Mouse (Mus musculus) kidney, embryonic 14.5 days (tissue): ENCODE measurements around the gene Rrp7a. TPM values are rescaled to one million over a fixed set of nuclear protein-coding genes. Genes with fewer than 3 reads are reported as not detected.

Experiments used
- ATAC-seq: fragments of 200-750 bp; cut with Nextera tagmentation; 2 replicates; pipeline ENCODE4 v1.8.0; 2017; ENCODE audit warnings: moderate number of reproducible peaks, mild to moderate bottlenecking, moderate TSS enrichment, moderate library complexity; ENCODE audit not compliant: low FRiP score, low TSS enrichment
- H3K27ac ChIP-seq: fragments of 300-500 bp; sonication (generic); 2 replicates; pipeline ENCODE4 v1.5.1; 2014; ENCODE audit warnings: low read depth, mild to moderate bottlenecking, low read length, moderate library complexity, mixed read lengths
- H3K27me3 ChIP-seq: fragments of 300-500 bp; sonication (generic); 2 replicates; pipeline ENCODE4 v1.6.1; 2014; ENCODE audit warnings: mild to moderate bottlenecking, low read length; ENCODE audit not compliant: control insufficient read depth, insufficient read depth
- H3K36me3 ChIP-seq: fragments of 300-500 bp; sonication (generic); 2 replicates; pipeline ENCODE4 v1.6.1; 2014; ENCODE audit warnings: low read length, mixed read lengths; ENCODE audit not compliant: control insufficient read depth, insufficient read depth
- H3K4me1 ChIP-seq: fragments of 300-500 bp; sonication (generic); 2 replicates; pipeline ENCODE4 v1.6.1; 2014; ENCODE audit warnings: low read length, mixed read lengths; ENCODE audit not compliant: control insufficient read depth, insufficient read depth
- H3K4me2 ChIP-seq: fragments of 300-500 bp; sonication (generic); replicated peaks from 2 replicates; pipeline ENCODE4 v1.6.1; 2014; ENCODE audit warnings: low read depth, mild to moderate bottlenecking, low read length
- H3K4me3 ChIP-seq: fragments of 300-500 bp; sonication (generic); 2 replicates; pipeline ENCODE4 v1.5.1; 2014; ENCODE audit warnings: mild to moderate bottlenecking, low read length
- H3K9ac ChIP-seq: fragments of 300-500 bp; sonication (generic); 2 replicates; pipeline ENCODE4 v1.6.1; 2014; ENCODE audit warnings: low read depth, mild to moderate bottlenecking, low read length, moderate library complexity
- H3K9me3 ChIP-seq: fragments of 300-500 bp; sonication (generic); 2 replicates; pipeline ENCODE4 v1.6.1; 2016; ENCODE audit warnings: low read length; ENCODE audit not compliant: control insufficient read depth
- WGBS: fragments of 180-500 bp; shearing (Covaris S2); extraction: QIAGEN DNeasy Blood & Tissue Kit; methylation state at CpG from one replicate; pipeline ENCODE4 v1.1.7; 2014; 5-methylcytosine and 5-hydroxymethylcytosine counted together
- polyA plus RNA-seq: library from polyadenylated mRNA; unstranded; fragments of >200 nt; fragmentation: Nextera tagmentation; extraction: Ambion mirVana; gene quantifications from 2 replicates; pipeline ENCODE4 v1.2.1, GENCODE M21; 2014

The Rrp7a gene
- polyA plus RNA-seq, 1 experiment from 2014 or later = 50.2 TPM

DNA sequence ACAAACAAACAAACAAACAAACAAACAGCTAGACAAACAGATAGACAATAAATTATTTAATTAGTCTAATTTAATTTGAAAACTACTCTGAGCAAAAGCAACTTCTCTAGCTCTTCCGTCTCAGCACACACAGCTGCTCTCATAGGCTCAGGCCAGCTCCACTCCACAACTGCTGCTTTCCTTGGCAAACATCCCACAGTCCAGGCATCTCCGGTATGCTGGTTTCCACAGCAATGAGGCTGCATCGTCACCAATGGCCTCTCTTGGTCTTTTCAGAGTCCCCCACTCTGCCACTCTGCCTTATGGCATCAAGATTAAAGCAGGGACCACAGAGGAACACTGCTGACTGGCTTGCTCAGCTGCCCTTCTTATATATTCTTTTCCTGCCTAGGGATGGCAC lies 51.7 kb downstream of the Rrp7a start:
- Histone ChIP-seq H3K4me1 (peaks cover 5% of the 10 kb centered on the region), H3K9ac (no peak overlapping the region), H3K27ac (no peak overlapping the region), H3K9me3 (no peaks in the 10 kb centered on the region), H3K4me3 (no peak overlapping the region), H3K4me2 (no peak overlapping the region), H3K36me3 (no peaks in the 10 kb centered on the region), H3K27me3 (no peaks in the 10 kb centered on the region)
- whole genome bisulfite sequencing = 60% methylated on average over 3 of the region's 3 CpGs
- ATAC-seq = peak; percentile 82; the same call in 1 of the 2 replicates

DNA sequence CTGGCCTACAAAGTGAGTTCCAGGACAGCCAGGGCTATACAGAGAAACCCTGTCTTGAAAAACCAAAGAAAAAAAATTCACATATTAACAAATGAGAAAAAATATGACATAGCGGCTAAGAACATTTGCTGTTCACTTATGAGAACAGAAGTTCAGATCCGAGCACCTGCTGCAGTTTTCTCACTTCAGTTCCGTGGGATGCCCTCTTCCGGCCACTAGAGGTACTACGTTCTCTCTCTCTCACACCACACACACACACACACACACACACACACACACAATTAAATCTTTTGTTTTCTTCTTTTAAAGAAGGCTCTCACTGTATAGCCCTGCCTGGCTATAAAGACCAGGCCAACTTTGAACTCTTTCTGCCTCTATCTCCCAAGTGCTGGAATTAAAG lies 54.3 kb downstream of the Rrp7a start:
- no peaks in the 10 kb centered on the region for H3K27me3 ChIP-seq
- WGBS = 98% methylated on average over 5 of the region's 5 CpGs
- H3K4me1 ChIP-seq = peaks cover 5% of the 10 kb centered on the region
- H3K9ac ChIP-seq = no peak overlapping the region
- no peaks in the 10 kb centered on the region for H3K9me3 ChIP-seq
- H3K36me3 ChIP-seq = no peaks in the 10 kb centered on the region
- H3K4me3 ChIP-seq = no peak overlapping the region
- no peak overlapping the region for H3K27ac ChIP-seq
- H3K4me2 ChIP-seq = no peak overlapping the region
- no peak for ATAC-seq

DNA sequence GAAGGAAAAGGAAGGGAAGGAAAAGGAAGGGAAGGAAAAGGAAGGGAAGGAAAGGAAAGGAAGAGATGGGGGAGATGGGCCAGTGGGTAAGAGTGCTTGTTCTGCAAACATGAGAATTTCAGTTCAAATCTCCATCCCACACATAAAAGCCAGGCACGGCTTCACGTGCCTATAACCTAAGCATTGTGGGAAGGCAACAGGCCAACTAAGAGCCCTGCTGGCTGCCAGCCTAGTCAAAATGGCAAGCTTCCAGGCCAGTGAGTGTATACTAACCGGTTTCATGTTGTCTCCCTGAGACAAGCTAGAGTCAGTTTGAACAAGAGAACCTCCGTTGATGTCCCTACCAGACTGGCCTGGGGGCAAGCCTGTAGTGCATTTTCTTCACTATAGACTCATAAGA lies 57.1 kb downstream of the Rrp7a start:
- WGBS = 81% methylated on average over 4 of the region's 4 CpGs
- Histone ChIP-seq H3K27me3 (no peaks in the 10 kb centered on the region), H3K4me1 (peaks cover 6% of the 10 kb centered on the region), H3K4me3 (no peak overlapping the region), H3K36me3 (no peaks in the 10 kb centered on the region), H3K9me3 (no peaks in the 10 kb centered on the region), H3K27ac (no peak overlapping the region), H3K4me2 (no peak overlapping the region), H3K9ac (no peak overlapping the region)
- no peak for ATAC-seq

Other genes starting within 250 kb of the Rrp7a start
- gene Tcf20, start 134.9 kb downstream of the Rrp7a start, polyA plus RNA-seq = 7.1 and 11.6 TPM in 2 replicates
- 2.0 and 3.4 TPM in 2 replicates for gene Nfam1, start 89.5 kb downstream of the Rrp7a start, polyA plus RNA-seq
- 52.7 and 54.5 TPM in 2 replicates for gene Serhl, start 33.3 kb downstream of the Rrp7a start, polyA plus RNA-seq
- 117 and 173 TPM in 2 replicates for gene Poldip3, start 26.6 kb upstream of the Rrp7a start, polyA plus RNA-seq
- gene Cyb5r3, start 49.8 kb upstream of the Rrp7a start, polyA plus RNA-seq = 144 and 175 TPM in 2 replicates
- 14.8 and 19.9 TPM in 2 replicates for gene A4galt, start 129.0 kb upstream of the Rrp7a start, polyA plus RNA-seq
- 25.7 and 33.3 TPM in 2 replicates for gene Arfgap3, start 227.4 kb upstream of the Rrp7a start, polyA plus RNA-seq